Mouse (Mus musculus) urinary bladder, postnatal 36 days (tissue): Measurements from ENCODE around the gene Rnf186.

Experiments
- DNase-seq, 2 experiments: peaks; one replicate each; pipeline ENCODE4 v3.0.0; 2022; ENCODE audit warnings: low spot score in 2 of 2, mixed read lengths in 1 of 2

Gene Rnf186

GRCm38 (mm10) chr4:138966866-138967265, at the start of gene Rnf186:
Rnf186 (plus strand) TSS chr4:138967112.
- DNase-seq, result peak; percentile 59 to 60

- DNase-seq, result no peak
Measured at GRCm38 (mm10) chr4:138917282-138917681, 49.6 kb upstream of the Rnf186 start.

- no peak for DNase-seq
Measured at GRCm38 (mm10) chr4:138921254-138922130, 45.4 kb upstream of the Rnf186 start.

- DNase-seq, result peak; percentile 97 to 98
Measured at GRCm38 (mm10) chr4:138922131-138922459, 44.8 kb upstream of the Rnf186 start.

GRCm38 (mm10) chr4:138925561-138925960, 41.4 kb upstream of the Rnf186 start:
- no peak for DNase-seq

- no peak for DNase-seq
Measured at GRCm38 (mm10) chr4:138933862-138934261, 33.0 kb upstream of the Rnf186 start.

GRCm38 (mm10) chr4:138934456-138935145, 32.3 kb upstream of the Rnf186 start:
- DNase-seq, result no peak

- no peak for DNase-seq
Measured at GRCm38 (mm10) chr4:138938495-138939269, 28.2 kb upstream of the Rnf186 start.

- no peak for DNase-seq
Measured at GRCm38 (mm10) chr4:138939481-138939880, 27.4 kb upstream of the Rnf186 start.

GRCm38 (mm10) chr4:138941401-138941800, 25.5 kb upstream of the Rnf186 start:
- DNase-seq, result no peak

- DNase-seq, result peak; percentile 17 to 23
Measured at GRCm38 (mm10) chr4:138941966-138942365, 24.9 kb upstream of the Rnf186 start.

- peak; percentile 64 to 74 for DNase-seq
Measured at GRCm38 (mm10) chr4:138943730-138944129, 23.2 kb upstream of the Rnf186 start.

GRCm38 (mm10) chr4:138948257-138948656, 18.7 kb upstream of the Rnf186 start:
- DNase-seq, result no peak

- no peak for DNase-seq
Measured at GRCm38 (mm10) chr4:138958612-138959011, 8.3 kb upstream of the Rnf186 start.

GRCm38 (mm10) chr4:138959120-138959519, 7.8 kb upstream of the Rnf186 start:
- DNase-seq, result no peak

- no peak for DNase-seq
Measured at GRCm38 (mm10) chr4:138959926-138960325, 7.0 kb upstream of the Rnf186 start.

GRCm38 (mm10) chr4:138962719-138963118, 4.2 kb upstream of the Rnf186 start:
- no peak for DNase-seq

- DNase-seq, result no peak
Measured at GRCm38 (mm10) chr4:138965871-138966270, 1.0 kb upstream of the Rnf186 start.

GRCm38 (mm10) chr4:138967485-138967884, 573 bp downstream of the Rnf186 start:
- no peak for DNase-seq

- DNase-seq, result no peak
Measured at GRCm38 (mm10) chr4:138968772-138969556, 2.1 kb downstream of the Rnf186 start.

- no peak for DNase-seq
Measured at GRCm38 (mm10) chr4:138969736-138970135, 2.8 kb downstream of the Rnf186 start.
